Mouse (Mus musculus): ENCODE measurements around the gene Ltbp4.

DNA sequence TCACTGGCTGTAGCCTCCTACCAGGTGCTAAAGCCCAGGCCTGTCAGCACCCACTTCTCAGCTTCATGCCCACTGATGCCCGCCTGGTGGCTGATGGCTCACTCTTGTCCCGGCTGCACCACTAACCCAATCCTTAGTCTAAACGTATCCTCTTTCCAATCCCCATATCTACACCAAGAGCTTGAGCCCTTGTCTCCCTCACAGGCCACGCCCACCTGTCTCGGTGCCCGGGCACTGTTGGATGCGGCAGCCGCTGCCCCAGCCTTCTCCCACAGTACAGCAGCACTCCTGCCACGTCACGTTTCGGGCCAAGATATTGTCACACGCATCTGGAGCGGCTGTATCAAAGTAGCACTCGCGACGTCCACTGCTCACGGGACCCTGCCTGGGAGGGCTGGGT lies 27.2 kb downstream of the Ltbp4 start:
- TF ChIP-seq CTCF (IDR thresholded peaks at IDR 0.05; ENCODE audit: low read depth) (no peak), EP300 (optimal IDR thresholded peaks at IDR 0.05) (no peak)
